Mouse (Mus musculus) MEL (cell line): ENCODE measurements around the gene Usf1. TPM values are rescaled to one million over a fixed set of nuclear protein-coding genes. Genes with fewer than 3 reads are reported as not detected.

ENCODE experiments used
- DNase-seq: peaks from one replicate; pipeline ENCODE4 v3.0.0; 2011; ENCODE audit warnings: low read depth, low spot score
- H3K27ac ChIP-seq: 2 replicates; pipeline ENCODE4 v1.5.1; 2012; ENCODE audit warnings: low read depth, mild to moderate bottlenecking, control low read depth, low read length, moderate library complexity; ENCODE audit not compliant: control insufficient read depth
- H3K27me3 ChIP-seq, 2 experiments: fragments of 150-350 bp in 1 of 2; sonication (generic) in 1 of 2; 2 replicates each; pipeline ENCODE4 v1.6.1; 2012; ENCODE audit warnings: low read length in 2 of 2, mild to moderate bottlenecking in 2 of 2, improper control_type of control experiment in 1 of 2, moderate library complexity in 1 of 2; ENCODE audit not compliant: insufficient read depth in 2 of 2, control insufficient read depth in 1 of 2
- H3K36me3 ChIP-seq, 2 experiments: 2 replicates each; pipeline ENCODE4 v1.6.1; 2012 to 2014; ENCODE audit warnings: low read length in 2 of 2, improper control_type of control experiment in 1 of 2, inconsistent platforms in 1 of 2, mild to moderate bottlenecking in 1 of 2; ENCODE audit not compliant: insufficient read depth in 2 of 2, control insufficient read depth in 1 of 2
- H3K4me1 ChIP-seq, 2 experiments: fragments of 150-350 bp in 1 of 2; sonication (generic) in 1 of 2; 2 replicates each; pipeline ENCODE4 v1.6.1; 2012; ENCODE audit warnings: low read length in 2 of 2, improper control_type of control experiment in 1 of 2, mild to moderate bottlenecking in 1 of 2; ENCODE audit not compliant: insufficient read depth in 2 of 2, control insufficient read depth in 1 of 2
- H3K4me3 ChIP-seq, 2 experiments: fragments of 150-350 bp in 1 of 2; sonication (generic) in 1 of 2; 2 replicates each; pipeline ENCODE4 v1.5.1; 2012; ENCODE audit warnings: low read depth in 2 of 2, low read length in 2 of 2, mild to moderate bottlenecking in 2 of 2, moderate library complexity in 2 of 2, control low read depth in 1 of 2, improper control_type of control experiment in 1 of 2; ENCODE audit not compliant: control insufficient read depth in 1 of 2, insufficient read depth in 1 of 2
- H3K79me2 ChIP-seq: 2 replicates; pipeline ENCODE4 v1.6.1; 2012; ENCODE audit warnings: mild to moderate bottlenecking, low read length, moderate library complexity; ENCODE audit not compliant: control insufficient read depth, poor library complexity, insufficient read depth
- H3K9ac ChIP-seq: 2 replicates; pipeline ENCODE4 v1.6.1; 2012; ENCODE audit warnings: low read depth, mild to moderate bottlenecking, control low read depth, low read length, moderate library complexity; ENCODE audit not compliant: control insufficient read depth, poor library complexity, severe bottlenecking
- H3K9me3 ChIP-seq: fragments of 150-350 bp; sonication (generic); replicated peaks from 2 replicates; pipeline ENCODE4 v1.6.1; 2012; ENCODE audit warnings: mild to moderate bottlenecking, low read length, improper control_type of control experiment, moderate library complexity; ENCODE audit not compliant: insufficient read depth
- CHD1 ChIP-seq: IDR thresholded peaks from 2 replicates; pipeline ENCODE4 v1.6.1; 2012; ENCODE audit warnings: low read depth, mild to moderate bottlenecking, inconsistent platforms, low read length, improper control_type of control experiment
- ETS1 ChIP-seq: IDR thresholded peaks from 2 replicates; pipeline ENCODE4 v1.6.1; 2012; ENCODE audit warnings: low read depth, mild to moderate bottlenecking, inconsistent platforms, low read length, improper control_type of control experiment, moderate library complexity
- HCFC1 ChIP-seq: IDR thresholded peaks from 2 replicates; pipeline ENCODE4 v1.6.1; 2012; ENCODE audit warnings: low read depth, mild to moderate bottlenecking, inconsistent platforms, low read length, improper control_type of control experiment, moderate library complexity
- MAFK ChIP-seq: IDR thresholded peaks from 2 replicates; pipeline ENCODE4 v1.6.1; 2011; ENCODE audit warnings: low read depth, mild to moderate bottlenecking, low read length, improper control_type of control experiment, borderline replicate concordance
- MEF2A ChIP-seq: IDR thresholded peaks from 2 replicates; pipeline ENCODE4 v1.6.1; 2014; ENCODE audit warnings: low read depth, mild to moderate bottlenecking, inconsistent platforms, low read length, improper control_type of control experiment; ENCODE audit not compliant: poor library complexity, insufficient replicate concordance, severe bottlenecking; ENCODE audit errors: extremely low read depth
- MYB ChIP-seq: IDR thresholded peaks from 2 replicates; pipeline ENCODE4 v1.6.1; 2011; ENCODE audit warnings: mild to moderate bottlenecking, low read depth, low read length, improper control_type of control experiment
- SIN3A ChIP-seq: IDR thresholded peaks from 2 replicates; pipeline ENCODE4 v1.6.1; 2012; ENCODE audit warnings: low read length, improper control_type of control experiment, inconsistent platforms
- TAL1 ChIP-seq: IDR thresholded peaks from 2 replicates; pipeline ENCODE4 v1.6.1; 2012; ENCODE audit warnings: mild to moderate bottlenecking, inconsistent platforms, low read length, moderate library complexity, mixed read lengths
- ZKSCAN1 ChIP-seq: IDR thresholded peaks from 2 replicates; pipeline ENCODE4 v1.6.1; 2012; ENCODE audit warnings: low read depth, mild to moderate bottlenecking, inconsistent platforms, low read length, improper control_type of control experiment, moderate library complexity
- ZNF384 ChIP-seq: IDR thresholded peaks from 2 replicates; pipeline ENCODE4 v1.6.1; 2012; ENCODE audit warnings: low read depth, mild to moderate bottlenecking, inconsistent platforms, low read length, improper control_type of control experiment
- polyA plus RNA-seq, 2 experiments: library from polyadenylated mRNA; stranded (reverse) in 1 of 2; unstranded in 1 of 2; fragments of >175 nt in 1 of 2; fragments of >200 nt in 1 of 2; gene quantifications; 2 replicates each; pipeline versions ENCODE4 v1.2.1 to v1.2.4; 2012; ENCODE audit warnings: low replicate concordance in 2 of 2, low read depth in 1 of 2; ENCODE audit not compliant: insufficient read length in 2 of 2, insufficient read depth in 1 of 2, missing spikeins in 1 of 2
- total RNA-seq: library from RNA; depleted of rRNA; stranded (reverse); fragments of 300-350 nt; gene quantifications from 2 replicates; pipeline ENCODE4 v1.2.3, GENCODE M21; 2012

Usf1 gene
- total and polyA plus RNA-seq, 3 experiments = 55.0 to 56.0 TPM; not detected in 1

- no peaks in the 10 kb centered on the region for H3K4me1 ChIP-seq
Measured at GRCm38 (mm10) chr1:171457568-171457967, 46.5 kb downstream of the Usf1 start.

GRCm38 (mm10) chr1:171459791-171460190 lies 48.7 kb downstream of the Usf1 start:
- H3K9me3 ChIP-seq = no peaks in the 10 kb centered on the region
- H3K27me3 ChIP-seq = peaks cover 0 to 1% of the 10 kb centered on the region in 2 experiments; a peak in 2 of 4 replicates
- H3K4me3 ChIP-seq = no peak overlapping the region
- H3K27ac ChIP-seq = no peak overlapping the region
- TF ChIP-seq ETS1 (no peak), TAL1 (no peak)
- no peak overlapping the region for H3K9ac ChIP-seq
- no peaks in the 10 kb centered on the region for H3K36me3 ChIP-seq
- DNase-seq = no peak
- no peaks in the 10 kb centered on the region for H3K4me1 ChIP-seq
- H3K79me2 ChIP-seq = no peaks in the 10 kb centered on the region

More at GRCm38 (mm10) chr1:171457568-171457967, 46.5 kb downstream of the Usf1 start:
- no peak overlapping the region for H3K9ac ChIP-seq
- H3K4me3 ChIP-seq = no peak overlapping the region
- H3K27me3 ChIP-seq = peaks cover 0 to 1% of the 10 kb centered on the region in 2 experiments; a peak in 2 of 4 replicates
- DNase-seq = no peak
- H3K9me3 ChIP-seq = no peaks in the 10 kb centered on the region
- no peak overlapping the region for H3K27ac ChIP-seq
- no peaks in the 10 kb centered on the region for H3K36me3 ChIP-seq
- no peaks in the 10 kb centered on the region for H3K79me2 ChIP-seq
- TF ChIP-seq SIN3A = no peak

- DNase-seq = no peak
- Histone ChIP-seq H3K36me3 (peaks cover 0 to 4% of the 10 kb centered on the region in 2 experiments; a peak in 2 of 4 replicates), H3K4me1 (peaks cover 2 to 6% of the 10 kb centered on the region in 2 experiments; a peak in 3 of 4 replicates), H3K9me3 (no peaks in the 10 kb centered on the region), H3K27ac (no peak overlapping the region), H3K79me2 (no peaks in the 10 kb centered on the region), H3K4me3 (no peak overlapping the region), H3K9ac (no peak overlapping the region), H3K27me3 (peaks cover 0 to 1% of the 10 kb centered on the region in 2 experiments; a peak in 1 of 4 replicates)
- TF ChIP-seq MAFK (no peak), CHD1 (no peak), ETS1 (no peak), HCFC1 (no peak), MYB (no peak), ZNF384 (no peak), ZKSCAN1 (no peak), MEF2A (no peak)
Measured at GRCm38 (mm10) chr1:171460551-171461503, 49.7 kb downstream of the Usf1 start.
